Mouse (Mus musculus) ovary, postnatal 36 days (tissue): ENCODE data around the gene Asic2.
A peak's percentile ranks its signal among the peaks of the same experiment; 100 is the strongest.

Experiments used
- DNase-seq: peaks from one replicate; pipeline ENCODE4 v3.0.0; 2022; ENCODE audit warnings: low spot score, mixed read lengths

Asic2 gene

GRCm38 (mm10) chr11:81512434-81512833, 455.8 kb downstream of the Asic2 start:
- DNase-seq: no peak

- no peak for DNase-seq
Observed at GRCm38 (mm10) chr11:81511401-81511800, 456.9 kb downstream of the Asic2 start.

- DNase-seq: no peak
Observed at GRCm38 (mm10) chr11:81508385-81509233, 459.6 kb downstream of the Asic2 start.

GRCm38 (mm10) chr11:81504791-81505430, 463.3 kb downstream of the Asic2 start:
- DNase-seq: no peak

GRCm38 (mm10) chr11:81501473-81502246, 466.6 kb downstream of the Asic2 start:
- no peak for DNase-seq

- no peak for DNase-seq
Observed at GRCm38 (mm10) chr11:81498990-81499389, 469.3 kb downstream of the Asic2 start.

GRCm38 (mm10) chr11:81497652-81498391, 470.4 kb downstream of the Asic2 start:
- DNase-seq: no peak

GRCm38 (mm10) chr11:81496446-81496845, 471.8 kb downstream of the Asic2 start:
- no peak for DNase-seq

- DNase-seq: no peak
Observed at GRCm38 (mm10) chr11:81492351-81492750, 475.9 kb downstream of the Asic2 start.

GRCm38 (mm10) chr11:81489144-81489735, 479.0 kb downstream of the Asic2 start:
- no peak for DNase-seq

GRCm38 (mm10) chr11:81488681-81489080, 479.6 kb downstream of the Asic2 start:
- DNase-seq: no peak

- DNase-seq: no peak
Observed at GRCm38 (mm10) chr11:81486265-81486940, 481.9 kb downstream of the Asic2 start.

GRCm38 (mm10) chr11:81481198-81481597, 487.1 kb downstream of the Asic2 start:
- no peak for DNase-seq

- DNase-seq: no peak
Observed at GRCm38 (mm10) chr11:81476231-81476630, 492.0 kb downstream of the Asic2 start.

GRCm38 (mm10) chr11:81474121-81474520, 494.1 kb downstream of the Asic2 start:
- no peak for DNase-seq

GRCm38 (mm10) chr11:81462199-81462598, 506.1 kb downstream of the Asic2 start:
- peak; percentile 5 for DNase-seq

GRCm38 (mm10) chr11:81461748-81462147, 506.5 kb downstream of the Asic2 start:
- no peak for DNase-seq

GRCm38 (mm10) chr11:81454921-81455320, 513.3 kb downstream of the Asic2 start:
- no peak for DNase-seq

- DNase-seq: no peak
Observed at GRCm38 (mm10) chr11:81454111-81454510, 514.1 kb downstream of the Asic2 start.

GRCm38 (mm10) chr11:81449271-81449705, 519.0 kb downstream of the Asic2 start:
- no peak for DNase-seq

- DNase-seq: no peak
Observed at GRCm38 (mm10) chr11:81446347-81446746, 521.9 kb downstream of the Asic2 start.
